Mouse (Mus musculus): ENCODE measurements around the gene Pcdh15.

GRCm38 (mm10) chr10:73667501-73667900 is 568.4 kb downstream of the Pcdh15 start:
- TF ChIP-seq CTCF (IDR thresholded peaks at IDR 0.05; ENCODE audit: low read depth, low read length) (no peak), EP300 (IDR thresholded peaks at IDR 0.05; ENCODE audit: insufficient read depth, low read depth, low read length) (no peak)

Measured in ES-Bruce4 (cell line).